Mouse (Mus musculus) CH12.LX (cell line): ENCODE data around the gene Scgb2a2.
"Not testable (repeated sequence)": the region's sequence is repeated elsewhere in the genome, so short reads cannot be mapped to it uniquely, and the experiment has no call there.

Source experiments
- CHD1 ChIP-seq: IDR thresholded peaks from 2 replicates; pipeline ENCODE4 v1.6.1; 2012; ENCODE audit warnings: low read depth, low read length, improper control_type of control experiment, inconsistent platforms
- CHD2 ChIP-seq: IDR thresholded peaks from 2 replicates; pipeline ENCODE4 v1.6.1; 2011; ENCODE audit warnings: low read length, improper control_type of control experiment
- CTCF ChIP-seq, 2 experiments: IDR thresholded peaks in 1 of 2; conservative IDR thresholded peaks in 1 of 2; 2 replicates each; pipeline ENCODE4 v1.5.1; 2011 to 2012; ENCODE audit warnings: low read depth in 2 of 2, low read length in 2 of 2, improper control_type of control experiment in 1 of 2, inconsistent platforms in 1 of 2, mild to moderate bottlenecking in 1 of 2, moderate library complexity in 1 of 2
- EP300 ChIP-seq: IDR thresholded peaks from 2 replicates; pipeline ENCODE4 v1.6.1; 2011; ENCODE audit warnings: low read length, improper control_type of control experiment
- HCFC1 ChIP-seq: IDR thresholded peaks from 2 replicates; pipeline ENCODE4 v1.6.1; 2012; ENCODE audit warnings: low read depth, mild to moderate bottlenecking, inconsistent platforms, low read length, improper control_type of control experiment
- JUND ChIP-seq: conservative IDR thresholded peaks from 2 replicates; pipeline ENCODE4 v1.6.1; 2011; ENCODE audit warnings: low read depth, low read length, improper control_type of control experiment
- POLR2A ChIP-seq: IDR thresholded peaks from 2 replicates; pipeline ENCODE4 v1.6.1; 2011; ENCODE audit warnings: low read depth, mild to moderate bottlenecking, improper control_type of control experiment, low read length
- RCOR1 ChIP-seq: conservative IDR thresholded peaks from 2 replicates; pipeline ENCODE4 v1.6.1; 2012; ENCODE audit warnings: low read depth, mild to moderate bottlenecking, inconsistent platforms, low read length, improper control_type of control experiment
- TBP ChIP-seq: conservative IDR thresholded peaks from 2 replicates; pipeline ENCODE4 v1.6.1; 2011; ENCODE audit warnings: low read depth, low read length, improper control_type of control experiment
- UBTF ChIP-seq: IDR thresholded peaks from 2 replicates; pipeline ENCODE4 v1.6.1; 2012; ENCODE audit warnings: low read depth, mild to moderate bottlenecking, inconsistent platforms, low read length, improper control_type of control experiment, moderate library complexity
- USF1 ChIP-seq: IDR thresholded peaks from 2 replicates; pipeline ENCODE4 v1.6.1; 2014; ENCODE audit warnings: low read depth, mild to moderate bottlenecking, inconsistent platforms, low read length, improper control_type of control experiment
- ZKSCAN1 ChIP-seq: IDR thresholded peaks from 2 replicates; pipeline ENCODE4 v1.6.1; 2012; ENCODE audit warnings: low read depth, inconsistent platforms, low read length, improper control_type of control experiment, borderline replicate concordance
- ZMIZ1 ChIP-seq: IDR thresholded peaks from 2 replicates; pipeline ENCODE4 v1.6.1; 2012; ENCODE audit warnings: low read depth, mild to moderate bottlenecking, inconsistent platforms, low read length, improper control_type of control experiment
- ZNF384 ChIP-seq: IDR thresholded peaks from 2 replicates; pipeline ENCODE4 v1.6.1; 2012; ENCODE audit warnings: low read depth, low read length, improper control_type of control experiment, inconsistent platforms

- not testable (repeated sequence) for TF ChIP-seq UBTF; HCFC1; EP300; USF1; CTCF (conservative IDR thresholded peaks at IDR 0.05 in 1 of 2, IDR thresholded peaks at IDR 0.05 in 1 of 2; ENCODE audit: low read depth in 2 of 2, low read length in 2 of 2); POLR2A; ZNF384; RCOR1; ZKSCAN1; TBP; CHD2; CHD1; JUND; ZMIZ1
These were observed 13.5 kb downstream of the Scgb2a2 start for GRCm38 (mm10) chr19:9860821-9861220.
